Mouse (Mus musculus) MEL (cell line): ENCODE results near the gene Tspan3. TPM values are rescaled to one million over a fixed set of nuclear protein-coding genes. Genes with fewer than 3 reads are reported as not detected.

ENCODE experiments used
- DNase-seq: peaks from one replicate; pipeline ENCODE4 v3.0.0; 2011; ENCODE audit warnings: low read depth, low spot score
- H3K27ac ChIP-seq: 2 replicates; pipeline ENCODE4 v1.5.1; 2012; ENCODE audit warnings: low read depth, mild to moderate bottlenecking, control low read depth, low read length, moderate library complexity; ENCODE audit not compliant: control insufficient read depth
- H3K27me3 ChIP-seq, 2 experiments: fragments of 150-350 bp in 1 of 2; sonication (generic) in 1 of 2; 2 replicates each; pipeline ENCODE4 v1.6.1; 2012; ENCODE audit warnings: low read length in 2 of 2, mild to moderate bottlenecking in 2 of 2, improper control_type of control experiment in 1 of 2, moderate library complexity in 1 of 2; ENCODE audit not compliant: insufficient read depth in 2 of 2, control insufficient read depth in 1 of 2
- H3K36me3 ChIP-seq, 2 experiments: 2 replicates each; pipeline ENCODE4 v1.6.1; 2012 to 2014; ENCODE audit warnings: low read length in 2 of 2, improper control_type of control experiment in 1 of 2, inconsistent platforms in 1 of 2, mild to moderate bottlenecking in 1 of 2; ENCODE audit not compliant: insufficient read depth in 2 of 2, control insufficient read depth in 1 of 2
- H3K4me1 ChIP-seq, 2 experiments: fragments of 150-350 bp in 1 of 2; sonication (generic) in 1 of 2; 2 replicates each; pipeline ENCODE4 v1.6.1; 2012; ENCODE audit warnings: low read length in 2 of 2, improper control_type of control experiment in 1 of 2, mild to moderate bottlenecking in 1 of 2; ENCODE audit not compliant: insufficient read depth in 2 of 2, control insufficient read depth in 1 of 2
- H3K4me3 ChIP-seq, 2 experiments: fragments of 150-350 bp in 1 of 2; sonication (generic) in 1 of 2; 2 replicates each; pipeline ENCODE4 v1.5.1; 2012; ENCODE audit warnings: low read depth in 2 of 2, low read length in 2 of 2, mild to moderate bottlenecking in 2 of 2, moderate library complexity in 2 of 2, control low read depth in 1 of 2, improper control_type of control experiment in 1 of 2; ENCODE audit not compliant: control insufficient read depth in 1 of 2, insufficient read depth in 1 of 2
- H3K79me2 ChIP-seq: 2 replicates; pipeline ENCODE4 v1.6.1; 2012; ENCODE audit warnings: mild to moderate bottlenecking, low read length, moderate library complexity; ENCODE audit not compliant: control insufficient read depth, poor library complexity, insufficient read depth
- H3K9ac ChIP-seq: 2 replicates; pipeline ENCODE4 v1.6.1; 2012; ENCODE audit warnings: low read depth, mild to moderate bottlenecking, control low read depth, low read length, moderate library complexity; ENCODE audit not compliant: control insufficient read depth, poor library complexity, severe bottlenecking
- H3K9me3 ChIP-seq: fragments of 150-350 bp; sonication (generic); replicated peaks from 2 replicates; pipeline ENCODE4 v1.6.1; 2012; ENCODE audit warnings: mild to moderate bottlenecking, low read length, improper control_type of control experiment, moderate library complexity; ENCODE audit not compliant: insufficient read depth
- CHD1 ChIP-seq: IDR thresholded peaks from 2 replicates; pipeline ENCODE4 v1.6.1; 2012; ENCODE audit warnings: low read depth, mild to moderate bottlenecking, inconsistent platforms, low read length, improper control_type of control experiment
- CHD2 ChIP-seq: IDR thresholded peaks from 2 replicates; pipeline ENCODE4 v1.6.1; 2011; ENCODE audit warnings: low read length, improper control_type of control experiment
- CTCF ChIP-seq, 3 experiments: IDR thresholded peaks in 2 of 3; conservative IDR thresholded peaks in 1 of 3; 2 replicates each; pipeline ENCODE4 v1.5.1; 2011 to 2012; ENCODE audit warnings: low read length in 3 of 3, low read depth in 2 of 3, mild to moderate bottlenecking in 2 of 3, improper control_type of control experiment in 1 of 3, inconsistent platforms in 1 of 3, mixed read lengths in 1 of 3, moderate library complexity in 1 of 3; ENCODE audit not compliant: control insufficient read depth in 1 of 3, insufficient read depth in 1 of 3, poor library complexity in 1 of 3, severe bottlenecking in 1 of 3
- E2F4 ChIP-seq: IDR thresholded peaks from 2 replicates; pipeline ENCODE4 v1.6.1; 2011; ENCODE audit warnings: low read depth, low read length, improper control_type of control experiment, borderline replicate concordance
- EP300 ChIP-seq, 2 experiments: IDR thresholded peaks; 2 replicates each; pipeline ENCODE4 v1.6.1; 2011; ENCODE audit warnings: improper control_type of control experiment in 2 of 2, low read length in 2 of 2, low read depth in 1 of 2, mild to moderate bottlenecking in 1 of 2
- ETS1 ChIP-seq: IDR thresholded peaks from 2 replicates; pipeline ENCODE4 v1.6.1; 2012; ENCODE audit warnings: low read depth, mild to moderate bottlenecking, inconsistent platforms, low read length, improper control_type of control experiment, moderate library complexity
- GATA1 ChIP-seq: IDR thresholded peaks from 2 replicates; pipeline ENCODE4 v1.6.1; 2011; ENCODE audit warnings: low read depth, low read length, improper control_type of control experiment
- HCFC1 ChIP-seq: IDR thresholded peaks from 2 replicates; pipeline ENCODE4 v1.6.1; 2012; ENCODE audit warnings: low read depth, mild to moderate bottlenecking, inconsistent platforms, low read length, improper control_type of control experiment, moderate library complexity
- JUND ChIP-seq: IDR thresholded peaks from 2 replicates; pipeline ENCODE4 v1.6.1; 2011; ENCODE audit warnings: low read depth, mild to moderate bottlenecking, improper control_type of control experiment, low read length
- KAT2A ChIP-seq: conservative IDR thresholded peaks from 2 replicates; pipeline ENCODE4 v1.6.1; 2012; ENCODE audit warnings: low read depth, low read length, improper control_type of control experiment, inconsistent platforms
- MAFK ChIP-seq: IDR thresholded peaks from 2 replicates; pipeline ENCODE4 v1.6.1; 2011; ENCODE audit warnings: low read depth, mild to moderate bottlenecking, low read length, improper control_type of control experiment, borderline replicate concordance
- MAZ ChIP-seq: IDR thresholded peaks from 2 replicates; pipeline ENCODE4 v1.6.1; 2012; ENCODE audit warnings: low read depth, mild to moderate bottlenecking, inconsistent platforms, low read length, improper control_type of control experiment
- MXI1 ChIP-seq: IDR thresholded peaks from 2 replicates; pipeline ENCODE4 v1.6.1; 2011; ENCODE audit warnings: mild to moderate bottlenecking, low read depth, low read length, improper control_type of control experiment
- MYB ChIP-seq: IDR thresholded peaks from 2 replicates; pipeline ENCODE4 v1.6.1; 2011; ENCODE audit warnings: mild to moderate bottlenecking, low read depth, low read length, improper control_type of control experiment
- NRF1 ChIP-seq: IDR thresholded peaks from 2 replicates; pipeline ENCODE4 v1.6.1; 2014; ENCODE audit warnings: low read depth, mild to moderate bottlenecking, inconsistent platforms, low read length, improper control_type of control experiment, moderate library complexity; ENCODE audit not compliant: poor library complexity, insufficient read depth, severe bottlenecking
- POLR2A ChIP-seq, 2 experiments: IDR thresholded peaks; 2 replicates each; pipeline ENCODE4 v1.6.1; 2011 to 2012; ENCODE audit warnings: low read length in 2 of 2, mild to moderate bottlenecking in 2 of 2, control low read depth in 1 of 2, improper control_type of control experiment in 1 of 2, low read depth in 1 of 2, moderate library complexity in 1 of 2; ENCODE audit not compliant: control insufficient read depth in 1 of 2, insufficient read depth in 1 of 2, poor library complexity in 1 of 2
- POLR2AphosphoS2 ChIP-seq: IDR thresholded peaks from 2 replicates; pipeline ENCODE4 v1.6.1; 2011; ENCODE audit warnings: low read length, improper control_type of control experiment
- POLR2AphosphoS5 ChIP-seq: IDR thresholded peaks from 2 replicates; pipeline ENCODE4 v1.6.1; 2012; ENCODE audit warnings: low read depth, borderline replicate concordance, mild to moderate bottlenecking, inconsistent platforms, low read length, moderate library complexity, mixed read lengths
- RAD21 ChIP-seq: IDR thresholded peaks from 2 replicates; pipeline ENCODE4 v1.6.1; 2011; ENCODE audit warnings: mild to moderate bottlenecking, low read depth, low read length, improper control_type of control experiment
- SIN3A ChIP-seq: IDR thresholded peaks from 2 replicates; pipeline ENCODE4 v1.6.1; 2012; ENCODE audit warnings: low read length, improper control_type of control experiment, inconsistent platforms
- SMC3 ChIP-seq: IDR thresholded peaks from 2 replicates; pipeline ENCODE4 v1.6.1; 2011; ENCODE audit warnings: low read depth, low read length, improper control_type of control experiment
- TCF12 ChIP-seq: IDR thresholded peaks from 2 replicates; pipeline ENCODE4 v1.6.1; 2014; ENCODE audit warnings: low read depth, mild to moderate bottlenecking, inconsistent platforms, low read length, improper control_type of control experiment, moderate library complexity
- UBTF ChIP-seq: IDR thresholded peaks from 2 replicates; pipeline ENCODE4 v1.6.1; 2012; ENCODE audit warnings: low read depth, mild to moderate bottlenecking, inconsistent platforms, low read length, improper control_type of control experiment, moderate library complexity, borderline replicate concordance; ENCODE audit not compliant: insufficient read depth
- USF1 ChIP-seq: IDR thresholded peaks from 2 replicates; pipeline ENCODE4 v1.6.1; 2014; ENCODE audit warnings: low read depth, mild to moderate bottlenecking, inconsistent platforms, low read length, improper control_type of control experiment, moderate library complexity
- ZC3H11A ChIP-seq: IDR thresholded peaks from 2 replicates; pipeline ENCODE4 v1.6.1; 2012; ENCODE audit warnings: low read depth, mild to moderate bottlenecking, inconsistent platforms, low read length, improper control_type of control experiment
- ZKSCAN1 ChIP-seq: IDR thresholded peaks from 2 replicates; pipeline ENCODE4 v1.6.1; 2012; ENCODE audit warnings: low read depth, mild to moderate bottlenecking, inconsistent platforms, low read length, improper control_type of control experiment, moderate library complexity
- ZMIZ1 ChIP-seq: IDR thresholded peaks from 2 replicates; pipeline ENCODE4 v1.6.1; 2012; ENCODE audit warnings: low read depth, mild to moderate bottlenecking, inconsistent platforms, low read length, improper control_type of control experiment, moderate library complexity
- ZNF384 ChIP-seq: IDR thresholded peaks from 2 replicates; pipeline ENCODE4 v1.6.1; 2012; ENCODE audit warnings: low read depth, mild to moderate bottlenecking, inconsistent platforms, low read length, improper control_type of control experiment
- polyA plus RNA-seq, 2 experiments: library from polyadenylated mRNA; stranded (reverse) in 1 of 2; unstranded in 1 of 2; fragments of >175 nt in 1 of 2; fragments of >200 nt in 1 of 2; gene quantifications; 2 replicates each; pipeline versions ENCODE4 v1.2.1 to v1.2.4; 2012; ENCODE audit warnings: low replicate concordance in 2 of 2, low read depth in 1 of 2; ENCODE audit not compliant: insufficient read length in 2 of 2, insufficient read depth in 1 of 2, missing spikeins in 1 of 2
- total RNA-seq: library from RNA; depleted of rRNA; stranded (reverse); fragments of 300-350 nt; gene quantifications from 2 replicates; pipeline ENCODE4 v1.2.3, GENCODE M21; 2012

Tspan3 gene
- total and polyA plus RNA-seq, 3 experiments = 49.5 to 87.3 (median 62.6) TPM

GRCm38 (mm10) chr9:56200645-56201314 is 35.5 kb upstream of the Tspan3 start:
- H3K36me3 ChIP-seq = no peaks in the 10 kb centered on the region
- no peak overlapping the region for H3K4me3 ChIP-seq
- no peak overlapping the region for H3K9ac ChIP-seq
- TF ChIP-seq GATA1 (no peak), POLR2A (IDR thresholded peaks at IDR 0.05; ENCODE audit: control insufficient read depth in 1 of 2, insufficient read depth in 1 of 2, low read depth in 1 of 2, low read length in 2 of 2, poor library complexity in 1 of 2) (no peak), MAZ (0 out of 2 replicates have a peak, but pooled peaks have one; percentile 50), ZNF384 (no peak), RAD21 (peak; percentile 95), CTCF (IDR thresholded peaks at IDR 0.05 in 2 of 3, conservative IDR thresholded peaks at IDR 0.05 in 1 of 3; ENCODE audit: control insufficient read depth in 1 of 3, insufficient read depth in 1 of 3, low read depth in 2 of 3, low read length in 3 of 3, poor library complexity in 1 of 3, severe bottlenecking in 1 of 3) (peak; percentile 84 to 95 (median 91)), ZC3H11A (peak; percentile 90), MXI1 (no peak), CHD1 (no peak), ZMIZ1 (no peak), EP300 (IDR thresholded peaks at IDR 0.05; ENCODE audit: low read depth in 1 of 2, low read length in 2 of 2) (no peak), E2F4 (no peak), SMC3 (peak; percentile 97), SIN3A (peak; percentile 28; the same call in 1 of the 2 replicates), POLR2AphosphoS5 (no peak), HCFC1 (no peak), MYB (no peak)
- no peak overlapping the region for H3K27ac ChIP-seq
- H3K27me3 ChIP-seq = no peaks in the 10 kb centered on the region; a peak in 3 of 4 replicates
- DNase-seq = peak; percentile 83
- H3K9me3 ChIP-seq = no peaks in the 10 kb centered on the region
- no peaks in the 10 kb centered on the region for H3K79me2 ChIP-seq
- no peaks in the 10 kb centered on the region for H3K4me1 ChIP-seq

- H3K9me3 ChIP-seq = no peaks in the 10 kb centered on the region
- H3K36me3 ChIP-seq = no peaks in the 10 kb centered on the region
- no peak overlapping the region for H3K9ac ChIP-seq
- no peaks in the 10 kb centered on the region for H3K79me2 ChIP-seq
- no peak overlapping the region for H3K4me3 ChIP-seq
- no peak overlapping the region for H3K27ac ChIP-seq
- no peak for DNase-seq
- H3K27me3 ChIP-seq = peaks cover 0 to 2% of the 10 kb centered on the region in 2 experiments; a peak in 3 of 4 replicates
- no peak for TF ChIP-seq ETS1
- no peak for TF ChIP-seq KAT2A
- no peak for TF ChIP-seq MAZ
- TF ChIP-seq HCFC1 = no peak
- TF ChIP-seq TCF12 = no peak
- no peak for TF ChIP-seq NRF1
- TF ChIP-seq POLR2A (IDR thresholded peaks at IDR 0.05; ENCODE audit: control insufficient read depth in 1 of 2, insufficient read depth in 1 of 2, low read depth in 1 of 2, low read length in 2 of 2, poor library complexity in 1 of 2) = no peak
- TF ChIP-seq ZMIZ1 = no peak
- TF ChIP-seq ZKSCAN1 = no peak
- TF ChIP-seq USF1 = no peak
- TF ChIP-seq UBTF = no peak
- TF ChIP-seq SMC3 = no peak
- no peak for TF ChIP-seq POLR2AphosphoS2
- TF ChIP-seq ZNF384 = no peak
- TF ChIP-seq CHD2 = no peak
- TF ChIP-seq JUND = no peak
- no peak for TF ChIP-seq MYB
- TF ChIP-seq MAFK = no peak
- TF ChIP-seq, all 39 proteins: peak for 0
- H3K4me1 ChIP-seq = no peaks in the 10 kb centered on the region
Observed at GRCm38 (mm10) chr9:56200200-56200599, 34.9 kb upstream of the Tspan3 start.
